Mouse (Mus musculus) heart, postnatal 0 days (tissue): ENCODE data around the gene Hormad2. TPM values are rescaled to one million over a fixed set of nuclear protein-coding genes. Genes with fewer than 3 reads are reported as not detected.

ENCODE experiments used
- ATAC-seq: fragments of 200-750 bp; cut with Nextera tagmentation; 2 replicates; pipeline ENCODE4 v1.8.0; 2017; ENCODE audit warnings: low read depth, moderate number of reproducible peaks, moderate library complexity; ENCODE audit not compliant: insufficient read depth
- DNase-seq: peaks from one replicate; pipeline ENCODE4 v3.0.0-alpha.2; 2016; ENCODE audit warnings: low spot score
- H3K27ac ChIP-seq: fragments of 300-500 bp; sonication (generic); 2 replicates; pipeline ENCODE4 v1.5.1; 2014; ENCODE audit warnings: low read depth, mild to moderate bottlenecking
- H3K27me3 ChIP-seq: fragments of 300-500 bp; sonication (generic); 2 replicates; pipeline ENCODE4 v1.6.1; 2014; ENCODE audit warnings: low read length, mixed read lengths; ENCODE audit not compliant: control insufficient read depth, insufficient read depth
- H3K36me3 ChIP-seq: fragments of 300-500 bp; sonication (generic); replicated peaks from 2 replicates; pipeline ENCODE4 v1.6.1; 2014; ENCODE audit warnings: low read length, mixed read lengths; ENCODE audit not compliant: control insufficient read depth, insufficient read depth
- H3K4me1 ChIP-seq: fragments of 300-500 bp; sonication (generic); 2 replicates; pipeline ENCODE4 v1.6.1; 2014; ENCODE audit warnings: antibody characterized with exemption; ENCODE audit not compliant: control insufficient read depth, insufficient read depth
- H3K4me2 ChIP-seq: fragments of 300-500 bp; sonication (generic); 2 replicates; pipeline ENCODE4 v1.6.1; 2014; ENCODE audit warnings: low read depth, mild to moderate bottlenecking, low read length, moderate library complexity
- H3K4me3 ChIP-seq: fragments of 300-500 bp; sonication (generic); 2 replicates; pipeline ENCODE4 v1.5.1; 2014; ENCODE audit warnings: low read depth, low read length
- H3K9ac ChIP-seq: fragments of 300-500 bp; sonication (generic); replicated peaks from 2 replicates; pipeline ENCODE4 v1.6.1; 2014; ENCODE audit warnings: low read depth, low read length, mixed read lengths
- H3K9me3 ChIP-seq: fragments of 300-500 bp; sonication (generic); replicated peaks from 2 replicates; pipeline ENCODE4 v1.6.1; 2016; ENCODE audit warnings: low read length; ENCODE audit not compliant: control insufficient read depth
- CTCF ChIP-seq: IDR thresholded peaks from 2 replicates; pipeline ENCODE4 v1.5.1; 2016; ENCODE audit warnings: antibody characterized with exemption, control low read depth, low read depth
- EP300 ChIP-seq: IDR thresholded peaks from 2 replicates; pipeline ENCODE4 v1.6.1; 2016; ENCODE audit warnings: antibody characterized with exemption, low read depth
- WGBS: fragments of 180-500 bp; shearing (Covaris S2); extraction: QIAGEN DNeasy Blood & Tissue Kit; methylation state at CpG from one replicate; pipeline ENCODE4 v1.1.7; 2014; 5-methylcytosine and 5-hydroxymethylcytosine counted together
- polyA plus RNA-seq: library from polyadenylated mRNA; unstranded; fragments of >200 nt; fragmentation: Nextera tagmentation; extraction: Ambion mirVana; gene quantifications from 2 replicates; pipeline ENCODE4 v1.2.1, GENCODE M21; 2015
- total RNA-seq: library from RNA; depleted of rRNA; stranded (reverse); fragments of >200 nt; gene quantifications from 2 replicates; pipeline ENCODE4 v1.2.3, GENCODE M21; 2014; ENCODE audit warnings: low replicate concordance

Gene Hormad2
- total and polyA plus RNA-seq, 2 experiments from 2014 or later: not detected

DNA sequence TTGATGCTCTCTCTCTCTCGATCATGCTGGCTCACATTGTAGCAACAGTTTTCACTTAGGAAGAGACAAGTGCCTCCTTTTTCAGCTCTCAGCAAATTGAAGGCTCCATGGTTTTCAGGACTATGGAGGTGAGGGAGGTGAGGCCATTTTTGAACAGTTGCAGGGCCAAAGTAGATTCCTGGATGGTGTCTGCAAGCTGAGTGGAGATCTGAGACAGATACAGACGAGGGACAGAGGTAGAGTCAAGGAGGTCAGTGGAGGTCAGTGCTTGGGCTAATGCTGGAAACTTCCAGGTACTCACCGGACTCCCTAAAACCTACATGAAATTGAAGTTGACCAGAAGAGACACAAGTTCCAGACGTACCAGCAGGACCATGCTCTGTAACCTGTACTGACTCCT, 128.7 kb downstream of the Hormad2 start:
- no peak overlapping the region for H3K9ac ChIP-seq
- H3K4me2 ChIP-seq: no peak overlapping the region
- no peaks in the 10 kb centered on the region; the same call in 1 of the 2 replicates for H3K4me1 ChIP-seq
- 85% methylated on average over 4 of the region's 4 CpGs for WGBS
- ATAC-seq: no peak
- H3K9me3 ChIP-seq: no peaks in the 10 kb centered on the region
- H3K27ac ChIP-seq: no peak overlapping the region
- DNase-seq: no peak
- H3K4me3 ChIP-seq: no peak overlapping the region
- no peaks in the 10 kb centered on the region for H3K27me3 ChIP-seq
- TF ChIP-seq EP300: no peak
- no peak for TF ChIP-seq CTCF
- H3K36me3 ChIP-seq: no peaks in the 10 kb centered on the region

DNA sequence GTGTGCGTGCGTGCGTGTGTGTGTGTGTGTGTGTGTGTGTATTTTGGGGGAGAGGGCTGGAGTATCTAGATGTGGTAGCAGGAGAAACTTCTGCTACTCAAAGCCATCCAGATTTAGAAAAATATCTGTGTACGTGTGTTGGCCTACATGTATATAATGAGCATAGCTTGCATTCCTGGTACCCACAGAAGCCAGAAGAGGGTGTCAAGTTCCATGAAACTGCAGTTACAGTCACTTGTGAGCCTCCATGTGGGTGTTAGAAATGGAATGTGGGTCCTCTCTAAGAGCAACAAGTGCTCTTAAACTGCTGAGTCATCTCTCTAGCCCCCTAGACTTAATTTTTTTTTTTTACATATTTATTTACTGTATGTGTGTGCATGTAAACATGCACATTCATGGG, 130.6 kb downstream of the Hormad2 start:
- DNase-seq: no peak
- no peak overlapping the region for H3K4me2 ChIP-seq
- H3K9me3 ChIP-seq: no peaks in the 10 kb centered on the region
- no peak for ATAC-seq
- H3K4me1 ChIP-seq: no peaks in the 10 kb centered on the region; the same call in 1 of the 2 replicates
- H3K27me3 ChIP-seq: no peaks in the 10 kb centered on the region
- 88% methylated on average over 4 of the region's 4 CpGs for WGBS
- H3K36me3 ChIP-seq: no peaks in the 10 kb centered on the region
- no peak overlapping the region for H3K27ac ChIP-seq
- H3K4me3 ChIP-seq: no peak overlapping the region
- no peak overlapping the region for H3K9ac ChIP-seq
- TF ChIP-seq CTCF (no peak), EP300 (no peak)

DNA sequence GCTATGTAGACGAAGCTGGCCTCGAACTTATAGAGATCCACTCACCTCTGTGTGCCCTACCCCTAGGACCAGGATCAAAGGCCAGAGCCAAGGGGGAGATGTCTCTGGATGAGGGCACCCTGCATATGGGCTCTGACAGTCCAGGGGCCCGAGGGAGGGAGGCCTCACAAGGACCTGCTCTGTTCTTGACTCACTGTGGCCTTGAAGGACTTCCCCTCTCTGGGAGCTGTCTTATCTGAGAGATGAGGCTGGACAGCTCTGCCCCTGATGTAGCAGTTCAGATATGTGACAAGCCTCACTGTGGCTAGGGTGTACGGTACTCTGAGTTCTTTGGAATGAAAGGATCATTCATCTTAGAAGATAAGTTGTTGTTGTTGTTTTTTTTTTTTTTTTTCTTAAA, 131.3 kb downstream of the Hormad2 start:
- Histone ChIP-seq H3K4me3 (no peak overlapping the region), H3K9ac (no peak overlapping the region), H3K9me3 (no peaks in the 10 kb centered on the region), H3K4me1 (no peaks in the 10 kb centered on the region; the same call in 1 of the 2 replicates), H3K27ac (no peak overlapping the region), H3K4me2 (no peak overlapping the region), H3K27me3 (no peaks in the 10 kb centered on the region), H3K36me3 (no peaks in the 10 kb centered on the region)
- no peak for DNase-seq
- no peak for TF ChIP-seq CTCF
- TF ChIP-seq EP300: no peak
- no peak for ATAC-seq
- 81% methylated on average over 4 of the region's 4 CpGs for WGBS

DNA sequence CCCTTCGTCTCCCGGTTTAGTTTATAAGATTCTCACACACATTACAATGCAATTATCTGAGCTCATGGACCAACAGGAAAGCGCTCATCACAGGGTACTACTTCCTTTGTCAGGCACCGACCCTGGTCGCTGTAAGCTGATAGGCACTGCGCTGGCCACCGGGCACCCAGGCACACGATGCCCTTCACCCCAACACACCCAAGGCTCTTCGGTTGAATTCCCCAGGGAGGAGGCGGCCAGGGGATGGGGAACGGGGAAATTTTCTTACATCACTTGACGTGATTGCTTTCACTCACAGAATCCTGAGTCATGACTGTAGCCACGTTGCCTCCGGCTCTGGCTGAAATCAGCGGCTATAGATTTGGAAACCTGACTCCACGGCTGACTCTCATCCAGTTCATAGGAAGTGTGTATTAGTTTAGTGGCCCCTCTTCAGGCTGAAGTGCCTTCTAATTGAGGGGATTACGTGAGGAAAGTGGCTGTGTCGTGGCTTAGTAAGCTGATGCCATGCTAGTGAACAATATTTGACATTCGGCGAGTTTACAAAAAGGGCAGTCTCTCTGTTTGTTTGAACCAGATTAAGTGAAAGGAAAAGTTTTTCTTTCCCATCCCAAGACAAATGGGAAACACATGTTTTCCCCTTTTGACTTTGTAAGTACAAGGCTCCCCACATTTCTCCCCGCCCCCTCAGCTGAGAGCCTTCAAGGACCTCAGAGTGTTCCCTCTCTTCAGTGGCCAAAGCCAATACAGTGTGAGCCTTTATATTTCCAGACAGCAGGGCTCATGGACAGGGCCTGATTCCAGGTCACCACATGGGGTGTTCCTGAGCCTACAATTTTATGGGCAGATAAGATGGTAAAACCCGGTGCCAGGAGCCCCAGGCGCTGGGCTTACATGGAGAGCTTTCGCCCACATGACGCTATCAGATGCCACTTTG, 132.1 kb downstream of the Hormad2 start:
- no peak overlapping the region for H3K4me3 ChIP-seq
- H3K27me3 ChIP-seq: no peaks in the 10 kb centered on the region
- H3K9me3 ChIP-seq: no peaks in the 10 kb centered on the region
- H3K9ac ChIP-seq: no peak overlapping the region
- peak overlapping the region; percentile 40 for H3K4me2 ChIP-seq
- 39% methylated on average over 25 of the region's 25 CpGs for WGBS
- no peak; the same call in 1 of the 2 replicates for ATAC-seq
- peak overlapping the region; percentile 50; the same call in 1 of the 2 replicates for H3K27ac ChIP-seq
- no peaks in the 10 kb centered on the region; the same call in 1 of the 2 replicates for H3K4me1 ChIP-seq
- TF ChIP-seq EP300: no peak
- TF ChIP-seq CTCF: no peak
- H3K36me3 ChIP-seq: no peaks in the 10 kb centered on the region
- DNase-seq: peak; percentile 51

DNA sequence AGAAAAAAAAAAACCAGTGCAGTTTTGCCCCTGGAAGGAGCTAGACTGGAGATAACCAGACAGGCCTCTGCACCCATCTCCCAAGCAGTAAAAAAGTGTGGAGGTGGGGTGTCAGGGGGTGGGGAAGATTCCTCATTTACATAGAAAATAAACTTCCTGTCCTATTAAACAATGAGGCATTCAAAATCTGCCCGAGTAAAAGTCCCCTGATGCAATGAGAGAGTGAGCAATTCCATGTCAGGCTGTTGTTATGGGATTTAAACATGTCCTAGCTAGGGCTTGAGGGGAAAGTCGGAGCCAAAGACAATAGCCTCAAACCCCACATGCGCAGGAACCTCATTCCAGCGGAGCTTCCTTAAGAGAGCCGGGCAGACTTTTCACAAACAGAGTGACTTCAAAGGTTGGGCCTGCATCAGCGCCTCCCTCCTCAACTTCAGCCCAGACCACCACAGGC, 132.8 kb downstream of the Hormad2 start:
- 52% methylated on average over 6 of the region's 6 CpGs for WGBS

More for the DNA sequence above, 132.8 kb downstream of the Hormad2 start:
- Histone ChIP-seq H3K27ac (peak overlapping the region; percentile 50; the same call in 1 of the 2 replicates), H3K4me2 (peak overlapping the region; percentile 40), H3K9ac (no peak overlapping the region), H3K4me1 (no peaks in the 10 kb centered on the region; the same call in 1 of the 2 replicates), H3K27me3 (no peaks in the 10 kb centered on the region), H3K36me3 (no peaks in the 10 kb centered on the region), H3K4me3 (no peak overlapping the region), H3K9me3 (no peaks in the 10 kb centered on the region)
- DNase-seq (peak; percentile 68), ATAC-seq (0 out of 2 replicates have a peak, but pooled peaks have one; percentile 31)
- no peak for TF ChIP-seq EP300
- no peak for TF ChIP-seq CTCF
